Mouse (Mus musculus) cerebellum, adult 9-10 months (tissue): ENCODE results near the gene Prkce.

Source experiments
- DNase-seq: peaks from one replicate; pipeline ENCODE4 v3.0.0; 2022

The Prkce gene

DNA sequence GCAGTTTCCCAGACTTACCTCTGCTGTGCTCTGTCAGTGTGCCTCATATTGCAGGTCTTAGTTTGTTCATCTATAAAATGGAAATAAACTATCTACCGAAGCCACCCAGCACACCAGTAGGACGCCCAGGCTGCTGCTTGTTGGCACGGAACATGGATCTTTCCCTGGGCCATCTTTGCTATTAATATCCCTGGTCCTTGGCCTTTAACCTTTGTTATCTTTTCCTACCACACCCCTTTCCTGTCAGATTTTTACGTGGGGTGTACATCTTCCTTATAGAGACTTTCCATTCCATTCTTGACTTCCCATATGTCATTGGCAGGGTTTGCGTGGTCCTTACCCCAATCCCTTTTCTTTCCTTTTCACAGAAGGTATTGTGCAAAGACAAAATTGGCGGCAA is 363.6 kb downstream of the Prkce start:
- DNase-seq: no peak

DNA sequence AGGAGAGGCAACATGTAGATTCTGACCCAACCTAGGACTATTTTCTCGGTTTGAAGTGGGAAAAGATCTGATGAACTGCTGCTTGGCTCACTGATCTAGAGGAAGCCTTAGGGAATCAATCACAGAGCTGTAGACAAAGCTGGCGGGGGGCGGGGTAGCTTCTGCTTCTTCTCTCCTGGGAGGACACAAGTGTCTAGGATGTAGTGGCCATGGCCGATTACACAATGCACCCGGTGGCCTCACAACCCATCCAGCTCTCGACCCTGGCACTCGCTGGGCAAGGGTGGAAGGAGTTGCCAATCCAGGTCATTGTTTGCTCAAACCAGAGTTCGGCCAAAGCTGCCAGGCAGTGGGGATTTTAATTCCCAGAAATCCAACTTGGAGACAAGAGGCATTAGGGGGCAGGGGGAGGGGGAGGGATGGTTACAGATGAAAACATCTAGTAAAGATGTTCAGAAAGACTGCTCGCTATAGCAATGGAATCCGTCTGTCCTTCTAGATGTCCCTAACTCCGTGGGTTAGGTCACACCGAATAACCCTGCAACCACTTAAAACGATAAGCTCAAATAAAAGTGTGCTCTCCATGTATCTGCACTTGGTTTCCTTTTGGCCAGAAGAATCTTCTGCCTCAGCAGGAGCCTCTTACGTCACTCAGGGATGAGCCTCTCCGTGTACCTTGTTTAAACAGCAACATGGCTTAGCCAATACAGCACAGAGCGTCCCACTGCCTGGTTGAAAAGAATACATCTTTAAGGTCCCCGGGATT is 365.4 kb downstream of the Prkce start:
- DNase-seq: no peak

GRCm38 (mm10) chr17:86533549-86533851 is 365.9 kb downstream of the Prkce start:
- DNase-seq: no peak

- DNase-seq: peak; percentile 91
These were observed 367.5 kb downstream of the Prkce start for GRCm38 (mm10) chr17:86535096-86535495.

- peak; percentile 88 for DNase-seq
These were observed 368.5 kb downstream of the Prkce start for GRCm38 (mm10) chr17:86535827-86536656.

DNA sequence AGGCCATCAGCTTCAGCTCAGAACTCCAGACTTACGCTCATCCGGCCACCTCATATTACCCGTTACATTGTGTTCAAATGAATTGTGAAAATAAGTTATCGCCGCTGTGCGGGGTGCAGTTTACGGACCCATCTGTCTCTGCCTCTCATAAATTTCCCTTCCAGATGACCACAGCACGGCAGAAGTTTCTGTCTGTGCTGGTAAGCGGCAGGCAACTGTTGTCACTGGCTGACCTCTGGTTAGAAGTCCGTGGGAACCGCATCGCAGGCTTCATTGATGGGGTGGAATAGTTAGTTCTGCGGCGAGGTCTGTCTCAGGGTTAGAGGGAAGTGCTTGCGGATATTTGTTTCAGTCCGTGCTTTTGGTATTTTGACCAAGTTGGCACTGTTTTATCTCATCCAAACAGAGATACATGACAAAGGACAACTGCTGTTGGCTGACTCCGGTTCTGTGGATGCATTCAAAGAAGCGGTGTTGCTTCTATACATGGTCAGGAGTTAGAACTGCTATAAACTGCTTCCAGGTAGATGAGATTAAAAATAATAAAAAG is 372.4 kb downstream of the Prkce start:
- DNase-seq: no peak

DNA sequence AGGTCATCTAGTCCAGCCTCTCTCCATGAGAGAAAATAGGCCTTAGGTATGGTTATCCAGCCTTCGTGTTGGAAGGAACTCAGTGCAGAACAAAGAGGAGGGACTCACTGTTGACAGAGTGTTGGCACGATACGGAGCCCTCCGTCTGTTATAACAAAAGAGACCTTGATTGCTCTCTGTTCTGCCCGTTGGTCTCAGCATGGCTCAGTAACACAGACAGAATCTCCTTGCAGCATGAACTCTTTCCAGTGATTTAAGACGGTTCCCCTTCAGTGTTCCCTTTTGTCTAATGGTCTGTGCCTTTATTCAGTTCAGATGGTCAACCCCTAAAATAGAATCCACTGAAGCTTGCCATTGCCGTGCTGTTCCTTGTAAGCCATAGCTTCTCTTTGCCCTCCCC is 378.9 kb downstream of the Prkce start:
- peak; percentile 50 for DNase-seq

- peak; percentile 29 for DNase-seq
These were observed 381.5 kb downstream of the Prkce start for GRCm38 (mm10) chr17:86549128-86549527.

DNA sequence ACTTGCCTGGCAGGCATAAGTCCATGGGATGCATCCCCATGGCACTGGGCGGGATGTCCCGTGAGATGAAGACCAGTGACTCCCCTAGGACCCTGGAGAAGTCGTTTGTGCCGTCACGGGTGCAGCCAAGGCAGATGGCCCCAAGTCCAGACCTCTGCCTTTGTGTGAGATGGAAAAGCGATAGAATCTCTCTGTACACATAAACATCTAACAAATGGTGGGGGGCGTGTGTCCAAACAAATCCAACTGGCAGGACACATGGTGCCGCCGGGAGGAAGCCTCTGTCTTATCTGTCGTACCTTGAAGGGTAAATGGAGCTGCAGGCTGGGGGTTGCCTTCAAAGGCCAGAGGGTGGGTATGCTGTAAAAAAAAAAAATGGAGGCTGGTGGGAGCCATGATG is 384.0 kb downstream of the Prkce start:
- DNase-seq: no peak

DNA sequence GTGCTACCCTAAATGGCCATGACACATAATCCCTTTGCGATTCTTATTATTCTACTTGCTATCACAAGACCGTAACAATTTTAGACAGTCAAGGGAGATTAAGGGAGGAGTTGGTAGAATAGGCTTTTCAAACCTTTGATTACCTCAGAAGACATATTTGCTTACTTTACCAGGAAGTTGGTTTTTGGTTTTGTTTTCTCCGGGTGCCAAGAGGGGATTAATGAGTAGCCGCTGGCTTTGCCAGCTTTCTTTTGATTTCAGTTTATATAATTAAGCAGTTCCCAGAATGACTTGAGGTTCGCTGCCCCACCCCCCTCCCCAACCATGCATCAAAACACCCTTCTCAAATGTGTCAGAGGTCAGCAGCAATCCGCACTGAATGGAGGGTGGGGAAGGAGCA is 384.4 kb downstream of the Prkce start:
- no peak for DNase-seq

DNA sequence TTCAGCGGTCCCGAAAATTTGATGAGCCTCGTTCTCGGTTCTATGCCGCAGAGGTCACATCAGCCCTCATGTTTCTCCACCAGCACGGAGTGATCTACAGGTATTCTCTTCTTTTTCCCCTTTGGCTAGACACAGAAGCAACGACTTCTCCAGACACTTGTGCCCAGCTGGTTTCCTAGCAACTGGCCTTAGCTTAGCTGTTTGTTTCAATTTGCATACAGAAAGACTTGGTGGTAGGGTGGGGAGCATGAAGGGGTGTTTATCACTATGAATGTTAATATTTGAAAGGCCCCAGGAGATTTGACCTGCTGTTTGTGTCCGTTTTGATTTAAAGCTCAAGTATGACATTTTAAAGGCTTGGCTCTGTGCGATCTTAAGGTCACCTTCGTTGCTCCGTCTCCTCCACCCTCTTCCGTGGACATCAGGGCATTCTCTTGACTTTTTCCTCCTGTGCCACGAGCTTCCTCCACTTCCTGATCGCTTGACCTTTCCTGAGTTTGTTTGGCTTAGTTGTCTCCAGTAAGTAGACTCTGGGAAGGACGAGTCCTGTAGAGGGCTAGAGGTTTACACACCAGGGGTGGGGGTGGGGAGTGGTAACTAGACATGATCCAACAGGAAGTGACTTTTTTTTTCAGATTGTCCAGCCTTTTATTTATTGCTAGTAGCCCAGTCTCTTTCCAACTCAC is 391.8 kb downstream of the Prkce start:
- DNase-seq: no peak

DNA sequence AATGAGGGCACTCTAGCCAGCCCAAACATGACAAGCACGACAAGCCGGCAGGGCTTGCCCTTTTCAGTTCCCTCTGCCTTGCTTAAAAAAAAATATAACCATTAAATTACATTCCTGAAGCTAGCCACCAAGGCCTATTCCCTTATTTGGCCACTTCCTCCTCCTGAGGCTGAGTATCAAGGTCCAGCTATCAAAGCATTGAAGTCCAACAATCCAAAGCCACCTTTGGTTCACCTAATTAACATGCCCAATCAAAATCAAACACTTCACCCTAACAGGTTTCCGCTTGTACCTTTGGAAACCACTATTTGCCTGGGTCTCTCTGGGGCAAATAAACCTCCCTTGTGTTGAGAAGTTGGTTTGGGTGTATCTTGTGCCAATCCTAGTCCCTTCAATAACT is 392.9 kb downstream of the Prkce start:
- DNase-seq: no peak

DNA sequence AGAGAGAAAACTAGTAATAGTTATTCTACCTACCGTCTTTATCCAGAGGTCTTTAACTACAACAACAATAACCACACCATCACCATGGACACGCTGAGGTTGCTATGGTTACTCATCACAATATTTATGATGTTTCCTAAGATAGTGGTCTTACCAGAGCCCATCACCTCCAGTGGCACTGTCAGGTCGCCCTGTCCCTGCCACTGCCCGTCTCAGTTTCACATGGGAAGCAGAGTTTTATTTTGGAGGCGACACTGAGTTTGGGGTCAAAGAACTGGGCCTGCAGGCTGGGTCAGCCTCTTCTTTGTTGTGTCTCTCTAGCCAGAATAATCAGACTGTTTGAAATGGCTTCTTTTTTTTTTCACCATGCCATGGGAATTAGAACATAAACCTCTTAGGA is 402.9 kb downstream of the Prkce start:
- no peak for DNase-seq

DNA sequence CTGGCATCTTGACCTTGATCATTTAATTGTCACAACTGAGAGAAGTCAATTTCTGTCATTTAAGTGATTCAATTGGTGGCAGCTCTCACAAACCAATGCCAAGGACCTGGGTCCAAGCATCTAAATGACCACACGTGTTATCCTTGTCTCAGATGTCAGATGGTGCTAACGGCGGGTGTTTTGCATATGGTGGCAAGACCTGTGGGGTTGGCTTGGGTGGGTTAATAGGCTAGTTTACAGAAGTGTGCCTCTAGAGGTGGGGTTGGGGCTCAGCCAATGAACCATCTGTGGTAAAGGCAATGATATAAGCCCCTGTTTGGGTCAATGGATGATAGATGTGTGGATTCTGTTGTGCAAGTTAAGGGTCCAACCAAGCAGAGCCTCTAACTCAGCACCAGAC is 403.7 kb downstream of the Prkce start:
- no peak for DNase-seq

GRCm38 (mm10) chr17:86572136-86572535 is 404.6 kb downstream of the Prkce start:
- DNase-seq: no peak

DNA sequence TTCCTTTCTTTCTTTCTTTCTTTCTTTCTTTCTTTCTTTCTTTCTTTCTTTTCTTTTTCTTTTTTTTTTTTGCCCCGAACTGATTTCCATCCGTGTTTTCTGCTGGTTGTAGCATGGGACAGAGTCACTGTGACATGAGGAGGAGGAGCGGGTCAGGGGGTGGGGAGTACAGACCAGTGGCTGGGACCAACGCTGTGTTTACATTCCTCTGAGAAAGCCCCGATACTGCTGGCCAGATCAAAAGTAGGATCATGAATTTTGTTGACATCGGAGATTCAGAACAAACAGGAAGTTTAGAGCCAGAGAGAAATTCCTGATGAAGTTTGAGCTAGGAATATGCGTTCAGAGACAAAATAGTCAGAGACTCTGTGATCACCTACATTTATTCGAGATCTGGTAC is 405.0 kb downstream of the Prkce start:
- DNase-seq: no peak

DNA sequence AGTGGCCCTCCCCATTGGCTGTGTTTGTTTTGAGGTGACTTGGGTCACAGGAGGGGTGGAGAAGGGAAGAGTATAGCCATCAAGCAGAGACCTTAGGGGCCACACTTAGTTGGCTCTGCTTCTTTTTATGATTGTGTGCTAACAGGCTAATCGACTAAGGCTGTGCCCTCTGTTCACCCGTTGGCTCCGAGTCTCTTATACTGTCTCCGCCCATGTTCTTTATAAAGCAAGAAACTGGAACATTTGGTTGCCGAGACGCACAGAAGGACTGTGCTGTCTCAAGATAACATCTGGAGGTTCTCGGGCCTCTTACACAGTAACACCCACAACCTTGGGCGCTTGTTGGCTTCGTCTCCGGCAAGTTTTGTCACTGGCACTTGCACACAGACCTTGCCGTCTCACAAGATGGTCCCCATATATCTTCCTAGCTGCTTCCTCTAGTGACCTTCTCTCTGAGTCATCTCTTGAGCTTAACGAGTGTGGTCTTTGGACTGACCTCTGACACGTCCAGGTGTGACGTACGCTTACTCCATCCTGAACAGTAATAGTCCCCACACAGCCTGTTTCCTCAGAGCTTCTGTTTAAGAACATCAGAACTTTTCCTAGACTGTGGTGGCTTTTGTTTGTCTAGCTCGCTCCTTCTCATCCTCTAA is 406.1 kb downstream of the Prkce start:
- DNase-seq: no peak

- peak; percentile 52 for DNase-seq
These were observed 413.1 kb downstream of the Prkce start for GRCm38 (mm10) chr17:86580724-86581123.

GRCm38 (mm10) chr17:86582341-86582740 is 414.8 kb downstream of the Prkce start:
- DNase-seq: no peak

DNA sequence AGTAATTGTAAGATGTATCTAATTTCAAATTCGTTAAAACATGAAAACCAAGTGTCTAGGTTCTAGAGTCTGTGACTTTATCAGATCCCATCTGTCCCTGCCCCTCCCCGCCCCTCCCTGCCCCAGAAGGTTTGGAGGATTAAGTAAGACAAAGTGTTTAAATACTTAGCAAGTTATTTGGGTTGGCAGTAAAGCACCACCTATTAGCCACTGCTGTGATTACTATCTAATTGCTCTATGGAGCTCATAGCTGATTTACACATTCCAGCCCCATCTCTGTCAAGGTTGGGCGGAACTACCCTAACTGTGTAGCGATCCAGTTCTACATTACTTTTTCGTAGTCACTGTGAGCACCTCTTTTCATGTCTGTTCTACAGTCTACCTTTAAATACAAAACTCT is 418.9 kb downstream of the Prkce start:
- no peak for DNase-seq

DNA sequence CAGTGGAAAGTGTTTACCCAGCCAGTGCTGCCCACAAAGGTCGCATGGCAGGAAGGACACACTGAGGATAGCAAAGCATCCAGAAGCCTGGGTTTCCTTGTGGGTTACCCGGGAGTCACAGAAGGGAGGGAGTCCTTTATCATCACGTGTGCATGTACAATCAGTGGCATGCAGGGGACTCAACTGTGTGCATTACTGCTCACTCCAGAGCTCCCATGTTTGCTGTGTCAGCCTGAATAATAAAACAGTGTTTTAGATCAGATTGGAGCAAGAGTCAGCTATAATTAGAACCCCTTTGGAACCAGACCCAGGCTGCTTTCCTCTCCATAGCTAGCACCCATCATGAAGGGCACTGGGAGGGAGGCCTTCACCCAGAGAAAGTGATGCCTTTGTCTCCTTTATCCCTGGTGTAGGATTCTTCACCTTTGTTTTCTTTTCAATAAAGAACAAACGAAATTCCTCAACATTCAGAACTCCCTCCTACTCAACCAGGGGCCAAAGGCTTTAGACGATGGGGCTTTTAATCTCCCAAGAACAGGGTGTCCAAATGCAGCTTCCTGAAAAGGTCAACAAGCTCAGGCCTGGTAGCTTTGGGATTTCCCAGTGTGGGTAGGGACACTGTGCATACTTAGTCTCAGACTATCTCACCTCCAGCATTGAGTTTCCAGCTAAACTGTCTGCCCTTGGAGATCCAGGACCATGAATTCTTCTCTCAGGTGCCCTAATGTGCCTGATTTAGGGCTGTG is 421.3 kb downstream of the Prkce start:
- DNase-seq: no peak

- no peak for DNase-seq
These were observed 422.1 kb downstream of the Prkce start for GRCm38 (mm10) chr17:86589681-86590080.
